Mouse (Mus musculus): ENCODE measurements at regions not wholly inside any gene's neighbourhood (a gene's known extent, or its start where the extent isn't known, plus 50 kb on each side); places are given as distances from the start of the nearest gene placed in this dataset.

- no peak overlapping the region for H3K4me3 ChIP-seq (ENCODE audit: control insufficient read depth in 1 of 2, insufficient read depth in 1 of 2, low read depth in 2 of 2, low read length in 2 of 2)
- H3K27ac ChIP-seq (ENCODE audit: control insufficient read depth, low read depth, low read length): no peak overlapping the region
- no peaks in the 10 kb centered on the region for H3K9me3 ChIP-seq (replicated peaks; ENCODE audit: insufficient read depth, low read length)
- H3K4me1 ChIP-seq (ENCODE audit: control insufficient read depth in 1 of 2, insufficient read depth in 2 of 2, low read length in 2 of 2): no peaks in the 10 kb centered on the region
- H3K27me3 ChIP-seq (ENCODE audit: control insufficient read depth in 1 of 2, insufficient read depth in 2 of 2, low read length in 2 of 2): no peaks in the 10 kb centered on the region
- TF ChIP-seq MAFK (IDR thresholded peaks at IDR 0.05; ENCODE audit: borderline replicate concordance, low read depth, low read length): peak; percentile 67; the same call in 1 of the 2 replicates
- TF ChIP-seq GATA1 (IDR thresholded peaks at IDR 0.05; ENCODE audit: low read depth, low read length): no peak
- H3K9ac ChIP-seq (ENCODE audit: control insufficient read depth, low read depth, low read length, poor library complexity, severe bottlenecking): no peak overlapping the region
- no peaks in the 10 kb centered on the region for H3K79me2 ChIP-seq (ENCODE audit: control insufficient read depth, insufficient read depth, low read length, poor library complexity)
- DNase-seq (ENCODE audit: low read depth, low spot score): no peak
- no peaks in the 10 kb centered on the region for H3K36me3 ChIP-seq (ENCODE audit: control insufficient read depth in 1 of 2, insufficient read depth in 2 of 2, low read length in 2 of 2)
Measured at GRCm38 (mm10) chr3:143880813-143881212, 324.2 kb downstream of the Lmo4 start.

- H3K27me3 ChIP-seq (ENCODE audit: control insufficient read depth in 1 of 2, insufficient read depth in 2 of 2, low read length in 2 of 2): no peaks in the 10 kb centered on the region
- DNase-seq (ENCODE audit: low read depth, low spot score): no peak
- TF ChIP-seq SIN3A (IDR thresholded peaks at IDR 0.05; ENCODE audit: low read length) (no peak), E2F4 (IDR thresholded peaks at IDR 0.05; ENCODE audit: borderline replicate concordance, low read depth, low read length) (no peak), ZNF384 (IDR thresholded peaks at IDR 0.05; ENCODE audit: low read depth, low read length) (no peak), BHLHE40 (IDR thresholded peaks at IDR 0.05; ENCODE audit: borderline replicate concordance, low read depth, low read length) (no peak), MEF2A (IDR thresholded peaks at IDR 0.05; ENCODE audit: extremely low read depth, insufficient replicate concordance, low read depth, low read length, poor library complexity, severe bottlenecking) (no peak), ELF1 (IDR thresholded peaks at IDR 0.05; ENCODE audit: low read depth, low read length) (no peak), ETS1 (IDR thresholded peaks at IDR 0.05; ENCODE audit: low read depth, low read length) (no peak), MXI1 (IDR thresholded peaks at IDR 0.05; ENCODE audit: low read depth, low read length) (no peak), UBTF (IDR thresholded peaks at IDR 0.05; ENCODE audit: borderline replicate concordance, insufficient read depth, low read depth, low read length) (no peak), POLR2A (IDR thresholded peaks at IDR 0.05; ENCODE audit: control insufficient read depth in 1 of 2, insufficient read depth in 1 of 2, low read depth in 1 of 2, low read length in 2 of 2, poor library complexity in 1 of 2) (no peak), POLR2AphosphoS5 (IDR thresholded peaks at IDR 0.05; ENCODE audit: borderline replicate concordance, low read depth, low read length) (no peak), TBP (IDR thresholded peaks at IDR 0.05; ENCODE audit: low read depth, low read length) (no peak)
Measured at GRCm38 (mm10) chr3:143873876-143874275, 331.1 kb downstream of the Lmo4 start.

GRCm38 (mm10) chr3:143866521-143866920 lies 338.5 kb downstream of the Lmo4 start:
- H3K4me3 ChIP-seq (ENCODE audit: control insufficient read depth in 1 of 2, insufficient read depth in 1 of 2, low read depth in 2 of 2, low read length in 2 of 2): no peak overlapping the region
- H3K9ac ChIP-seq (ENCODE audit: control insufficient read depth, low read depth, low read length, poor library complexity, severe bottlenecking): no peak overlapping the region
- no peaks in the 10 kb centered on the region; a peak in 1 of 4 replicates for H3K27me3 ChIP-seq (ENCODE audit: control insufficient read depth in 1 of 2, insufficient read depth in 2 of 2, low read length in 2 of 2)
- no peaks in the 10 kb centered on the region for H3K4me1 ChIP-seq (ENCODE audit: control insufficient read depth in 1 of 2, insufficient read depth in 2 of 2, low read length in 2 of 2)
- H3K79me2 ChIP-seq (ENCODE audit: control insufficient read depth, insufficient read depth, low read length, poor library complexity): no peaks in the 10 kb centered on the region
- no peak for DNase-seq (ENCODE audit: low read depth, low spot score)
- H3K36me3 ChIP-seq (ENCODE audit: control insufficient read depth in 1 of 2, insufficient read depth in 2 of 2, low read length in 2 of 2): no peaks in the 10 kb centered on the region
- H3K27ac ChIP-seq (ENCODE audit: control insufficient read depth, low read depth, low read length): no peak overlapping the region
- no peaks in the 10 kb centered on the region for H3K9me3 ChIP-seq (replicated peaks; ENCODE audit: insufficient read depth, low read length)
- TF ChIP-seq USF2 (IDR thresholded peaks at IDR 0.05; ENCODE audit: borderline replicate concordance in 1 of 2, insufficient read depth in 1 of 2, low read depth in 1 of 2, low read length in 2 of 2) (no peak), EP300 (IDR thresholded peaks at IDR 0.05; ENCODE audit: low read depth in 1 of 2, low read length in 2 of 2) (no peak), RAD21 (IDR thresholded peaks at IDR 0.05; ENCODE audit: low read depth, low read length) (no peak), MAZ (IDR thresholded peaks at IDR 0.05; ENCODE audit: low read depth, low read length) (no peak), CHD2 (IDR thresholded peaks at IDR 0.05; ENCODE audit: low read length) (no peak), POLR2A (IDR thresholded peaks at IDR 0.05; ENCODE audit: control insufficient read depth in 1 of 2, insufficient read depth in 1 of 2, low read depth in 1 of 2, low read length in 2 of 2, poor library complexity in 1 of 2) (no peak), ZMIZ1 (IDR thresholded peaks at IDR 0.05; ENCODE audit: low read depth, low read length) (no peak), TCF12 (IDR thresholded peaks at IDR 0.05; ENCODE audit: low read depth, low read length) (no peak), POLR2AphosphoS5 (IDR thresholded peaks at IDR 0.05; ENCODE audit: borderline replicate concordance, low read depth, low read length) (no peak), ZNF384 (IDR thresholded peaks at IDR 0.05; ENCODE audit: low read depth, low read length) (no peak), UBTF (IDR thresholded peaks at IDR 0.05; ENCODE audit: borderline replicate concordance, insufficient read depth, low read depth, low read length) (no peak), TBP (IDR thresholded peaks at IDR 0.05; ENCODE audit: low read depth, low read length) (no peak), TAL1 (IDR thresholded peaks at IDR 0.05; ENCODE audit: low read length) (no peak), MYC (IDR thresholded peaks at IDR 0.05; ENCODE audit: low read depth, low read length) (no peak), MYB (IDR thresholded peaks at IDR 0.05; ENCODE audit: low read depth, low read length) (no peak), NELFE (IDR thresholded peaks at IDR 0.05; ENCODE audit: low read depth, low read length) (no peak), SIN3A (IDR thresholded peaks at IDR 0.05; ENCODE audit: low read length) (no peak), ETS1 (IDR thresholded peaks at IDR 0.05; ENCODE audit: low read depth, low read length) (no peak)

More at GRCm38 (mm10) chr3:143873876-143874275, 331.1 kb downstream of the Lmo4 start:
- Histone ChIP-seq H3K79me2 (ENCODE audit: control insufficient read depth, insufficient read depth, low read length, poor library complexity) (no peaks in the 10 kb centered on the region), H3K9ac (ENCODE audit: control insufficient read depth, low read depth, low read length, poor library complexity, severe bottlenecking) (no peak overlapping the region), H3K4me1 (ENCODE audit: control insufficient read depth in 1 of 2, insufficient read depth in 2 of 2, low read length in 2 of 2) (no peaks in the 10 kb centered on the region), H3K4me3 (ENCODE audit: control insufficient read depth in 1 of 2, insufficient read depth in 1 of 2, low read depth in 2 of 2, low read length in 2 of 2) (no peak overlapping the region), H3K27ac (ENCODE audit: control insufficient read depth, low read depth, low read length) (no peak overlapping the region), H3K36me3 (ENCODE audit: control insufficient read depth in 1 of 2, insufficient read depth in 2 of 2, low read length in 2 of 2) (no peaks in the 10 kb centered on the region), H3K9me3 (replicated peaks; ENCODE audit: insufficient read depth, low read length) (no peaks in the 10 kb centered on the region)
